Comparison of ENCODE assay signal across 26 mouse cellular contexts in genomic region chr6:114489371-114489770, GRCm38 (mm10).
DNase-seq lines count a peak whose midpoint lies in the region; ATAC-seq lines count a peak whose summit lies in the region.
"Had no signal": no experiment of that assay in that cellular context is flagged by ENCODE, and none has a peak within 500 bp of the region (broad histone marks: within the 10 kb centered on the region; RNA-seq: fewer than 3 reads in every experiment).

No protein-coding gene starts in this region.

- peak; percentile 10 to 29 for DNase-seq in cerebellum, adult 18-20 months
- DNase-seq in cerebellum, adult 8-10 months, result no peak
- peak; percentile 17 for DNase-seq in cerebellum, adult 9-10 months
- DNase-seq in cerebellum, postnatal 14 days, result peak; percentile 64 to 78
- no peak for DNase-seq in embryo, embryonic 10 days (ENCODE audit: low spot score)
- no peak for DNase-seq in thymus, postnatal 25 days
- DNase-seq: adrenal gland, adult 2 months; adrenal gland, postnatal 14 days; forebrain, postnatal 0 days; gastrocnemius, adult 2 months; gastrocnemius, postnatal 14 days; heart, postnatal 10 days; heart, postnatal 36 days; kidney, adult 18-20 months; kidney, adult 9 months had no signal

- H3K27ac ChIP-seq in heart, embryonic 12.5 days (ENCODE audit: poor library complexity, severe bottlenecking), result no peak overlapping the region
- H3K27ac ChIP-seq: embryonic facial prominence, embryonic 12.5 days; embryonic facial prominence, embryonic 15.5 days; gastrocnemius, adult 2 months; heart, embryonic 15.5 days; hindbrain, embryonic 14.5 days; hindbrain, postnatal 0 days had no signal

- H3K36me3 ChIP-seq in heart, embryonic 12.5 days, result no peaks in the 10 kb centered on the region
- H3K36me3 ChIP-seq: embryonic facial prominence, embryonic 12.5 days; embryonic facial prominence, embryonic 15.5 days; heart, embryonic 15.5 days had no signal

- no peaks in the 10 kb centered on the region for H3K4me1 ChIP-seq in heart, embryonic 12.5 days (replicated peaks)
- H3K4me1 ChIP-seq: embryonic facial prominence, embryonic 12.5 days; embryonic facial prominence, embryonic 15.5 days; heart, embryonic 15.5 days had no signal

- no peak for ATAC-seq in heart, embryonic 12.5 days (ENCODE audit: insufficient number of reproducible peaks, low FRiP score)
- ATAC-seq: CD4-positive, CD25-positive, alpha-beta regulatory T cell, adult 4 months; forebrain, embryonic 14.5 days; forebrain, postnatal 0 days; hindbrain, postnatal 0 days; inflammation-experienced regulatory T-cells, adult 6 months; intestine, embryonic 16.5 days had no signal

- no peaks in the 10 kb centered on the region for H3K9me3 ChIP-seq in heart, embryonic 12.5 days (replicated peaks)
- H3K9me3 ChIP-seq: embryonic facial prominence, embryonic 12.5 days; embryonic facial prominence, embryonic 15.5 days; heart, embryonic 15.5 days had no signal

- 81% methylated on average over 3 of the region's 3 CpGs for WGBS in heart, embryonic 12.5 days

- H3K9ac ChIP-seq in heart, embryonic 12.5 days, result no peak overlapping the region
- H3K9ac ChIP-seq: embryonic facial prominence, embryonic 12.5 days; embryonic facial prominence, embryonic 15.5 days; forebrain, postnatal 0 days; heart, embryonic 15.5 days; hindbrain, embryonic 14.5 days had no signal

- H3K4me3 ChIP-seq in heart, embryonic 12.5 days, result no peak overlapping the region
- H3K4me3 ChIP-seq: embryonic facial prominence, embryonic 12.5 days; embryonic facial prominence, embryonic 15.5 days; gastrocnemius, adult 2 months; heart, embryonic 15.5 days had no signal

- no peak overlapping the region for H3K4me2 ChIP-seq in heart, embryonic 12.5 days
- H3K4me2 ChIP-seq: embryonic facial prominence, embryonic 12.5 days; embryonic facial prominence, embryonic 15.5 days; heart, embryonic 11.5 days; heart, embryonic 15.5 days; hindbrain, embryonic 14.5 days had no signal

- H3K27me3 ChIP-seq in heart, embryonic 12.5 days (replicated peaks), result peaks cover 23% of the 10 kb centered on the region
- H3K27me3 ChIP-seq: embryonic facial prominence, embryonic 12.5 days; embryonic facial prominence, embryonic 15.5 days; heart, embryonic 15.5 days had no signal

Comparison
In these comparisons a context has a peak if more than half of its experiments do, and no peak if none do; other contexts are left out.
1. DNase-seq: peak in cerebellum, adult 18-20 months (2 of 2), cerebellum, adult 9-10 months (single experiment) and cerebellum, postnatal 14 days (2 of 2); none in cerebellum, adult 8-10 months (single experiment), embryo, embryonic 10 days (single experiment) and thymus, postnatal 25 days (single experiment).